Mouse (Mus musculus): Measurements from ENCODE around the gene Manba. TPM values are rescaled to one million over a fixed set of nuclear protein-coding genes. Genes with fewer than 3 reads are reported as not detected.
"Not testable (repeated sequence)": the region's sequence is repeated elsewhere in the genome, so short reads cannot be mapped to it uniquely, and the experiment has no call there.

The Manba gene
- total RNA-seq, 2 experiments from 2014 or later: 22.5 to 26.8 TPM

- DNase-seq: peak; percentile 93
- intact Hi-C loops (cut with DNase I): no loop called here
Observed at GRCm38 (mm10) chr3:135521963-135522362, 36.6 kb downstream of the Manba start.

- peak; percentile 33 to 37 for DNase-seq
- intact Hi-C loops (cut with DNase I): no loop called here
Observed at GRCm38 (mm10) chr3:135522618-135523355, 37.4 kb downstream of the Manba start.

GRCm38 (mm10) chr3:135524900-135525299, 39.5 kb downstream of the Manba start:
- DNase-seq; intact Hi-C loops (cut with DNase I): not testable (repeated sequence)

- intact Hi-C loops (cut with DNase I): loop anchor here (10.0 kb wide), 1 partner anchor 245 kb away; the partner anchor contains the start of gene Bdh2
- no peak for DNase-seq
Observed at GRCm38 (mm10) chr3:135529670-135530069, 44.3 kb downstream of the Manba start.

- intact Hi-C loops (cut with DNase I): loop anchor here (10.0 kb wide), 1 partner anchor 247 kb away; the partner anchor contains the start of gene Bdh2
- no peak for DNase-seq
Observed at GRCm38 (mm10) chr3:135531762-135532161, 46.4 kb downstream of the Manba start.

GRCm38 (mm10) chr3:135534103-135534502, 48.7 kb downstream of the Manba start:
- DNase-seq: peak; percentile 46 to 58
- intact Hi-C loops (cut with DNase I): loop anchor here (2.0 to 10.0 kb wide), 2 partner anchors 131 to 249 kb away; partner anchors contain the start of gene Bdh2

GRCm38 (mm10) chr3:135546212-135546923, 61.0 kb downstream of the Manba start:
- intact Hi-C loops (cut with DNase I): no loop called here
- DNase-seq: no peak

GRCm38 (mm10) chr3:135547298-135547697, 61.9 kb downstream of the Manba start:
- intact Hi-C loops (cut with DNase I): no loop called here

GRCm38 (mm10) chr3:135552874-135553273, 67.5 kb downstream of the Manba start:
- intact Hi-C loops (cut with DNase I): no loop called here
- no peak for DNase-seq

More at GRCm38 (mm10) chr3:135547298-135547697, 61.9 kb downstream of the Manba start:
- DNase-seq: no peak

GRCm38 (mm10) chr3:135555192-135555591, 69.8 kb downstream of the Manba start:
- intact Hi-C loops (cut with DNase I): loop anchor here (5.0 kb wide), 2 partner anchors 157 to 177 kb away; no protein-coding TSS in a partner anchor
- no peak for DNase-seq

GRCm38 (mm10) chr3:135556052-135556587, 70.7 kb downstream of the Manba start:
- intact Hi-C loops (cut with DNase I): loop anchor here (5.0 kb wide), 2 partner anchors 156 to 176 kb away; no protein-coding TSS in a partner anchor
- peak; percentile 21 to 38 for DNase-seq

- DNase-seq: no peak
- intact Hi-C loops (cut with DNase I): loop anchor here (5.0 kb wide), 2 partner anchors 155 to 175 kb away; no protein-coding TSS in a partner anchor
Observed at GRCm38 (mm10) chr3:135556851-135557662, 71.6 kb downstream of the Manba start.

- DNase-seq: no peak
- intact Hi-C loops (cut with DNase I): no loop called here
Observed at GRCm38 (mm10) chr3:135562036-135562435, 76.6 kb downstream of the Manba start.

- no peak for DNase-seq
- intact Hi-C loops (cut with DNase I): no loop called here
Observed at GRCm38 (mm10) chr3:135563163-135563689, 77.8 kb downstream of the Manba start.

- intact Hi-C loops (cut with DNase I): no loop called here
- no peak for DNase-seq
Observed at GRCm38 (mm10) chr3:135564706-135565105, 79.3 kb downstream of the Manba start.

GRCm38 (mm10) chr3:135565306-135565705, 79.9 kb downstream of the Manba start:
- DNase-seq: no peak
- intact Hi-C loops (cut with DNase I): no loop called here

- intact Hi-C loops (cut with DNase I): no loop called here
- peak in 1 of 2 experiments; percentile 50 for DNase-seq
Observed at GRCm38 (mm10) chr3:135567888-135568287, 82.5 kb downstream of the Manba start.

GRCm38 (mm10) chr3:135568633-135569032, 83.2 kb downstream of the Manba start:
- peak in 1 of 2 experiments; percentile 25 for DNase-seq
- intact Hi-C loops (cut with DNase I): no loop called here

- intact Hi-C loops (cut with DNase I): no loop called here
- DNase-seq: no peak
Observed at GRCm38 (mm10) chr3:135571540-135571939, 86.1 kb downstream of the Manba start.

- DNase-seq: peak; percentile 41
- intact Hi-C loops (cut with DNase I): no loop called here
Observed at GRCm38 (mm10) chr3:135573051-135573450, 87.6 kb downstream of the Manba start.

Measured in heart, postnatal 10 days (tissue).